Mouse (Mus musculus) heart, embryonic 16.5 days (tissue): Measurements from ENCODE around the gene Grk6. TPM values are rescaled to one million over a fixed set of nuclear protein-coding genes. Genes with fewer than 3 reads are reported as not detected.
"Not testable (repeated sequence)": the region's sequence is repeated elsewhere in the genome, so short reads cannot be mapped to it uniquely, and the experiment has no call there.

ENCODE experiments used
- ATAC-seq: fragments of 200-750 bp; cut with Nextera tagmentation; replicated peaks from 2 replicates; pipeline ENCODE4 v1.8.0; 2017; ENCODE audit warnings: moderate number of reproducible peaks; ENCODE audit not compliant: insufficient read depth, low FRiP score; ENCODE audit errors: extremely low read depth
- H3K27ac ChIP-seq: fragments of 300-500 bp; sonication (generic); 2 replicates; pipeline ENCODE4 v1.5.1; 2014; ENCODE audit warnings: mild to moderate bottlenecking, low read length, control low read depth, moderate library complexity
- H3K27me3 ChIP-seq: fragments of 300-500 bp; sonication (generic); 2 replicates; pipeline ENCODE4 v1.6.1; 2014; ENCODE audit warnings: low read length, mixed read lengths; ENCODE audit not compliant: control insufficient read depth, insufficient read depth
- H3K36me3 ChIP-seq: fragments of 300-500 bp; sonication (generic); 2 replicates; pipeline ENCODE4 v1.6.1; 2014; ENCODE audit not compliant: control insufficient read depth, insufficient read depth
- H3K4me1 ChIP-seq: fragments of 300-500 bp; sonication (generic); 2 replicates; pipeline ENCODE4 v1.6.1; 2014; ENCODE audit warnings: low read length, mixed read lengths; ENCODE audit not compliant: control insufficient read depth, insufficient read depth
- H3K4me2 ChIP-seq: fragments of 300-500 bp; sonication (generic); 2 replicates; pipeline ENCODE4 v1.6.1; 2014; ENCODE audit warnings: low read depth, mild to moderate bottlenecking, control low read depth, low read length
- H3K4me3 ChIP-seq: fragments of 300-500 bp; sonication (generic); 2 replicates; pipeline ENCODE4 v1.5.1; 2014; ENCODE audit warnings: mild to moderate bottlenecking, control low read depth, low read length
- H3K9ac ChIP-seq: fragments of 300-500 bp; sonication (generic); 2 replicates; pipeline ENCODE4 v1.6.1; 2014; ENCODE audit warnings: low read length, control low read depth
- H3K9me3 ChIP-seq: fragments of 300-500 bp; sonication (generic); replicated peaks from 2 replicates; pipeline ENCODE4 v1.6.1; 2016; ENCODE audit warnings: low read length; ENCODE audit not compliant: control insufficient read depth
- WGBS: fragments of 180-500 bp; shearing (Covaris S2); extraction: QIAGEN DNeasy Blood & Tissue Kit; methylation state at CpG from one replicate; pipeline ENCODE4 v1.1.7; 2014; 5-methylcytosine and 5-hydroxymethylcytosine counted together
- polyA plus RNA-seq: library from polyadenylated mRNA; unstranded; fragments of >200 nt; fragmentation: Nextera tagmentation; extraction: Ambion mirVana; gene quantifications from 2 replicates; pipeline ENCODE4 v1.2.1, GENCODE M21; 2015

The Grk6 gene
- polyA plus RNA-seq, 1 experiment from 2014 or later: 11.4 TPM

DNA sequence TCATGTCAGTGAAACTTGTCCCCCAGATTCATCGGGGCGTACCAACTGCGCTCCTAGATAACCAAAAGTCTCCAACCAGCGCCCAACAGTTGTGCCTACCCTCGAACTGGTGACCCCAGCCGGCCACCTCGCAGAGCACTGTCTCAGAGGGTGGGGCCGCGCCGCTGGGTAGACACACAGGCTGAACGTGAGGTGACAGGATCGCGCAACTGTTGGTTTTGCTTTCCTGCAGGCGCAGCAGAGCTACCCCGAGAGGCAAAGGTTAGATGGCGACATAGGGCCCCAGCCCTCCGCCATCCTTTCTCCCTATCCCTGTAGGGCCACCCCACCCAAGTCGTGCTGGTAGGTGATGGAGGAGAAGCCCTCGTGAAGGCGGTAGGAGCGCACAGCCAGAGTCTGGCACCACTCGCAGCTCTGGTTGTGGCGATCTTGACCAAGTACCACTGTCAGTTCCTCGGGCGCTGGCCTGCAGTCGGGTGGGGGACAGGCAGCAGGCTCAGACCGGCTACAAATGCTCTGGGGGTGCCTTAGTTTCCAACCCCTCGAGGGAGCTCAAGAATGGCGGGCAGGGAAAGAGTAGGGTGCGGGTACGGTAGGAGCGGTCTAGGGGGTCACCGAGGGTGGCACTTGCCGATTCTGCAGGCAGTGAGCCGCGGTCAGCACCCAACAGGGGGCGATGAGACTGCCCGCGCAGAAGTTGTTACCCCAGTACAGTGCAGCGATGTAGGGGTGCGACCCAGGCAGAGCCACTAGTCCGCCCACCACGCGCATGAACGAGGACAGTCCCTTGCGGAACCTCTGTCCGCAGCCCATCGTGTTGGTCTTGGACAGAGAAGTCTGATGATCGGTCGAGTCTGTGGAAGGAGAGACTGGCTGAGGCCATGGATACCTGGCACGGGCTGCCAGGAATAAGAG, 24.6 kb upstream of the Grk6 start:
- WGBS: 21% methylated on average over 51 of the region's 51 CpGs
- H3K4me2 ChIP-seq: peak overlapping the region; percentile 55
- H3K4me1 ChIP-seq: peaks cover 7% of the 10 kb centered on the region; the same call in 1 of the 2 replicates
- H3K9me3 ChIP-seq: no peaks in the 10 kb centered on the region
- no peak overlapping the region for H3K9ac ChIP-seq
- H3K4me3 ChIP-seq: no peak overlapping the region; the same call in 1 of the 2 replicates
- H3K27me3 ChIP-seq: peaks cover 56% of the 10 kb centered on the region
- no peak for ATAC-seq
- no peaks in the 10 kb centered on the region for H3K36me3 ChIP-seq
- no peak overlapping the region for H3K27ac ChIP-seq

DNA sequence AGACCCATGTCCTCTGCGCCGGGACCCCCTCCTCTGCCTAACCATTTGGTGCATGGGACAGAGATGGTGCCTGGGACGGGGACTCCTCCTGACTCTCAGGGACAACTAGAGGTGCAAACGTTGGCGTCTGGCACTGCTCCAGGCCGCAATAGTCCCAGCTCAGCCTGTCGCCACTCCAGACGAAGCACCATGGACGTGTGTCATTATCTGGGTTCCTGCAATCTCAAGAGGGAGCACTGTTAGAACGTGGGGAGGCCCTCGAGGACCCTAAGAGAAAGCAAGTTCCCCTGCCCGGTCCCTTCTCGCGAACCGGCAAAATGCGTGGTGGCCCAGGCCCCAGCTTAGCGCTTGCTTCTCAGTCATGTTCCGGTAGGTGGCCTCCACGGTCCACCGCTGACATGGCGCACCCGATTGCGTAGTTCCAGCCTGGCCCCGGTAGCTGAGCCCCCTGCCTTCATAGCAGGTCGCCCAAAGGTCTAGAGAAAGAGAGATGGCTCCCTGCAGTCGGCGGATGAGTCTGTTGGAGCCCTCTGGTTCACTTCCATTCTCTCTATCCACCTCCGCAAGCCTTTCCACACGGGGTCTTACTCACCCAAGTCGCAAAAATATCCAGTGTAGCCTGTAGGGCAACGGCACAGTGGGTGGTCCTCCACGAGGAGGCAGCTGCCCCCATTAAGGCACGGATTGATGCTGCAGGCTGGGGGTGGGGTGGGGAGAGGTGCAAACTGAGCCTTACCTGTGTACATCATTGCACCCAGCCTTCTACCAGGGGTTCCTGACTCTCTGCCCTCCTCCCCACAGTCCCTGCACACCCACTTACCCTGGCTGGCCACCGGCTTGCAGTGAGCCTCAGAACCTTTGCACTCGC, 23.7 kb upstream of the Grk6 start:
- H3K36me3 ChIP-seq: no peaks in the 10 kb centered on the region
- ATAC-seq: peak; percentile 67
- peak overlapping the region; percentile 21 for H3K4me3 ChIP-seq
- H3K9me3 ChIP-seq: no peaks in the 10 kb centered on the region
- peak overlapping the region; percentile 55 for H3K4me2 ChIP-seq
- H3K27me3 ChIP-seq: peaks cover 56% of the 10 kb centered on the region
- WGBS: 9% methylated on average over 35 of the region's 35 CpGs
- H3K9ac ChIP-seq: no peak overlapping the region
- no peak overlapping the region for H3K27ac ChIP-seq
- peaks cover 7% of the 10 kb centered on the region; the same call in 1 of the 2 replicates for H3K4me1 ChIP-seq

DNA sequence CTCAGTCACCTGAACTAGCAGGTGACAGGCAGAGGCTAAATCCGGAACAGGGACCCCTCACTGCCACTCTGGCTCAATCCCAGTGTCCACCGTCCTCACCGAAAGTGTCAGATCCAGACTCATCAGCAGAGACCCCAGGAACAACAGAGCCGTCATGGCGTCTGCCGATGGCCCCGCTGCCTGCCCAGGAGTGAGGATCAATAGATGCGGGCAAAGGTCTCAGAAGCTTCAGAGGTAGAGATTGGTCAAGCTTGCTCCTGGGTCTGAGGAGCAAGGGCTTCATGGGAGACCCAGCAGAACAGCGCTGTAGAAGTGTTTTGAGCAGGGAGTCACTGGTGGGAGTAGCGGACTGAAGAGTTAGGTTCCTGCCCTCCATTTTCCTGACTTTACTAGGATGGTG, 18.3 kb upstream of the Grk6 start, which contains the start of gene F12:
Gene F12 (minus strand): TSS at position 181 of the 400 bp plus-strand sequence.
- no peak within 1 kb of the TSS for H3K27ac ChIP-seq
- peaks cover 18% of the 10 kb centered on the region for H3K27me3 ChIP-seq
- H3K4me2 ChIP-seq: no peak within 1 kb of the TSS
- ATAC-seq: no peak
- WGBS: 84% methylated on average over 10 of the region's 10 CpGs
- no peaks in the 10 kb centered on the region for H3K4me1 ChIP-seq
- no peak within 1 kb of the TSS for H3K9ac ChIP-seq
- H3K9me3 ChIP-seq: no peaks in the 10 kb centered on the region
- no peak within 1 kb of the TSS for H3K4me3 ChIP-seq
- H3K36me3 ChIP-seq: no peaks in the 10 kb centered on the region

DNA sequence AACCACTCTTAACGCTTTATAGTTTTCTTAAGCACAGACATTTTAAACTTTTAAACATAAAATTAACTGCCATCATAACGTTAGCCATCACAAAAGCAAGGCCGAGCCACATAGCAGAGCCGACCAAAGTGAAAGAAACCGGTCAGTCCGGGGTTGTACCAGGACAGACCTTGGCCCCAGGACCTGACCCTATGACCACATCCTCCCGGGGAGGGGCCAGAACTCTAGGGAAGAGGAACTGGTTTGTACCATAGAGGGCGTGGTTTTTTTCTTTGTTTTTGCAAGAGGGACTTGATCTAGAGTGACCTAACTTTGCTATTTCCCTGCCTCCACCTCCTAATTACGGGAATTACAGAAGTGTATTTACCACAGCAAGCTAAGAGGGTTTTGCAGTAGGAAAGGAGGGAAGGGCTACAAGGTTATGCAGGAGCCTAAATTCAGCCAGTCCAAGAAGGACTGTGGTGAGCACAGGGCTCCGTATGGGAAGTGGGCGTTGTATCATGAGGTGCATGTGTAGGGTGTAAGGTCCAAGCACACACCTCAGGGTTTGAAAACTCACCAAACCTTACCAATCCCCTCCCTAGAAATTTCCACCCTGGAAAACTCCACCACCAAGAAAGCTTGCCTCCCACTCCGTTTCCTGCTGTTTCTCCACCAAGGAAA, 15.5 kb upstream of the Grk6 start:
- Histone ChIP-seq H3K4me3 (no peak overlapping the region), H3K9ac (no peak overlapping the region), H3K36me3 (no peaks in the 10 kb centered on the region), H3K4me2 (no peak overlapping the region), H3K27me3 (0 out of 2 replicates have a peak, but pooled peaks cover 5% of the 10 kb centered on the region), H3K9me3 (no peaks in the 10 kb centered on the region), H3K27ac (no peak overlapping the region), H3K4me1 (no peaks in the 10 kb centered on the region)
- WGBS: 62% methylated on average over 12 of the region's 12 CpGs
- ATAC-seq: 0 out of 2 replicates have a peak, but pooled peaks have one; percentile 45

DNA sequence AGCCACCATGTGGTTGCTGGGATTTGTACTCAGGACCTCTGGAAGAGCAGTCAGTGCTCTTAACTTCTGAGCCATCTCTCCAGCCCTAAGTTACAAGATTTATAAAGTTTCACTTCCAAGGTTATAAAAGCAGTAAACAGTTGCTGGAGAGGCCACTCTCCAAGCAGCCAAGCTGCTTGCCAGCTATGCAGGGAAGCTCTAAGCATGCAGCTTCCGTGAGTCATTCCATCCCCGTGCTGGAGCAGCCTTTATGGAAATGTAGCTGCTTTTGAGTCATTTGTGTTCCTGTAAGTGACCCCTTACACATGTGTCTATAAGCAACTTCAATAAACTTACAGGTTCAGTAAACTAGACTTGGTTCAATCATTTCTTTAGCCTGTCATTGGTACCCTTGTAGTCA, 14.3 kb upstream of the Grk6 start:
- WGBS: 78% methylated on average over 2 of the region's 2 CpGs
- H3K36me3 ChIP-seq: no peaks in the 10 kb centered on the region
- H3K9ac ChIP-seq: no peak overlapping the region
- no peak for ATAC-seq
- no peaks in the 10 kb centered on the region for H3K9me3 ChIP-seq
- no peaks in the 10 kb centered on the region for H3K4me1 ChIP-seq
- 0 out of 2 replicates have a peak, but pooled peaks cover 5% of the 10 kb centered on the region for H3K27me3 ChIP-seq
- no peak overlapping the region for H3K27ac ChIP-seq
- no peak overlapping the region for H3K4me3 ChIP-seq
- H3K4me2 ChIP-seq: no peak overlapping the region

DNA sequence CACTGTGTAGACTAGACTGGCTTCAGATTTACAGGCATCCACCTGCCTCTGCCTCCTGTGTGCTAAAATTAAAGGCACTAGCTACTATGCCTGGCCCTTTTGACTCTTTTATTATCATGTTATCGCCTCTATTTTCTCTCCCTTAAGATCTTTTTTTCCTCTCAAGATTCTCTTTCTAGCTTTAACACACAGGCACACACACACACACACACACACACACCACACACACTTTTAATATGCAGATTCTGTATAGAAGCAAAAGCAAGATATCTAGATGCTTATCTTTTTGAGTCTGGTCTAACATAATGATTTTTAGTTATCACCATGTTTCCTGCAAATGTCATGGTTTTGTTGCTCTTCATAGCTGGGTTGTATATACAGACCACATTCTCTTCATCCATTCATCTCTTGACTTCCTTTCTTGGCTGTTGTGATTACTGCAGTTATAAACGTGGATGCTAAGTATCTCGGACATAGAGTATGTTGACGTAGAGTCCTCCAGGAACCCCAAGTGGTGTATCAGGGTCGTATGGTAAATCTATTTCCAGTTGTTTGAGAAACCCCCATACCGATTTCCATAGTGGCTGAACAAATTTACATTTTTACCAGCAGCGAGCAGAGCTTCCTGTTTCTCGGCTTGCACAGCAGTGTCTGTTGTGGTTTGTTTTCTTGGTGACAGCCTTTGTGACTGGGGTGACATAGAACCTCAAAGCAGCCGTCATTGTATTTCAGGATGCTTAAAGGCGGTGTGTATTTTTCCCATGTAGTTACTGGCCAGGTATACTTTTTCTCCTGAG, 12.8 kb upstream of the Grk6 start:
- H3K4me1 ChIP-seq: no peaks in the 10 kb centered on the region
- no peak overlapping the region for H3K4me3 ChIP-seq
- ATAC-seq: no peak
- H3K9ac ChIP-seq: no peak overlapping the region
- WGBS: 54% methylated on average over 10 of the region's 10 CpGs
- no peaks in the 10 kb centered on the region for H3K9me3 ChIP-seq
- H3K4me2 ChIP-seq: no peak overlapping the region
- no peaks in the 10 kb centered on the region for H3K36me3 ChIP-seq
- no peak overlapping the region for H3K27ac ChIP-seq
- 0 out of 2 replicates have a peak, but pooled peaks cover 4% of the 10 kb centered on the region for H3K27me3 ChIP-seq

DNA sequence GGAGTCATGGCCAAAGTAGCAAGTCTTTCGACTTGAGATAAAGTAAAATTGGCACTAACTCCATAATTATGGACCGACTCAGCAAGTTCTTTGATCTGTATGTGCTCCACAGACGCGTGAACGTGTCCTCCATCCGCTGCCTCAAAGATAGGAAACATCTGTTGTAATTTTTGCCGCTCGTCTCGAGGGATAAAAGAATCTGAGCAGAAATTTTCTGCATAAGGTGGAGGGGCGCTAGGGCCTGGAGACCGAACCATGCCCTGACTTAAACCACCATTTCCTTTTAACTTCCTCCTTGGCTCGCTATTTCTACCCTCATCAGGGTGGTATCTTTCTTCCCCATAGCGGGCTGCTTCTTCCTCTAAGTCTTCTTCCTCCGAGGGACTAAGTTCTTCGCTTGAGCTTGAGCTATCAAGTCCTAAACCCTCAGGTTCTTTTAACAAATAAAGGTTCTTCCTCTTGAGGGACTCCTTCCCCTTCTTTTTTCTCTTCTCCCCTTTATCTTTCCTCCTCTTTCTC, 7.7 kb upstream of the Grk6 start:
- WGBS: 79% methylated on average over 15 of the region's 15 CpGs
- H3K4me3 ChIP-seq, ATAC-seq, H3K27me3 ChIP-seq, H3K9ac ChIP-seq, H3K4me2 ChIP-seq, H3K9me3 ChIP-seq, H3K4me1 ChIP-seq, H3K36me3 ChIP-seq, H3K27ac ChIP-seq: not testable (repeated sequence)

DNA sequence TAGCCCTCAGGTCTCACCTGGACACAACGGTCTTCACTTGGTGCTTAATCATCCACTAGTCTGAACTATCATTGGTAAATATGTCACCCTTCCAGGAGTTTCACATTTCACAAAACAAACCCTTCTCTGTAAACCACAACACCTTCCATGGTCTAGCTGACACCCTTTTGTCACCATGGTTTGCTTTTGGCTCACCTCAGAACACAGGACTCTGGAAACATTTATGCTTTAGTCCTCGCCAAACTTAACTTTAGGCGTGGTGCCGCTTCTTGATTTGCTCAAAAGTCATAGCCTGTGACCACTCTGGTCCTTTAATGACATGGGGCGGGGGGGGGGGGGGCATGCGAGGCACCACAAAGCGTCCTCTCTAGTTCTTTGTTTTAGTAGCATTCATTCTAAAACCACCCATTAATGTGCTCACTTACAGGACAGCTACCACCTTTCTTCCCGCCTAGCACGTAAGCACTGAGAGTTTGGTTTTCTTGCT, 1.0 kb upstream of the Grk6 start:
- Histone ChIP-seq H3K9me3 (no peaks in the 10 kb centered on the region), H3K4me3 (peak overlapping the region; percentile 89), H3K27ac (peak overlapping the region; percentile 97), H3K27me3 (no peaks in the 10 kb centered on the region), H3K9ac (peak overlapping the region; percentile 72), H3K4me1 (peaks cover 28% of the 10 kb centered on the region), H3K36me3 (no peaks in the 10 kb centered on the region), H3K4me2 (peak overlapping the region; percentile 86)
- no peak for ATAC-seq
- 35% methylated on average over 9 of the region's 9 CpGs for WGBS
